Mouse (Mus musculus): ENCODE results near the gene Chst8. TPM values are rescaled to one million over a fixed set of nuclear protein-coding genes. Genes with fewer than 3 reads are reported as not detected.
A peak's percentile ranks its signal among the peaks of the same experiment; 100 is the strongest.

Chst8 gene
- total RNA-seq, 1 experiment = 2.7 TPM

GRCm38 (mm10) chr7:34764250-34765148 lies 48.0 kb downstream of the Chst8 start:
- Histone ChIP-seq H3K36me3 (ENCODE audit: control insufficient read depth, insufficient read depth, low read length, poor library complexity, severe bottlenecking) (no peaks in the 10 kb centered on the region), H3K9me3 (ENCODE audit: control insufficient read depth, insufficient read depth, low read depth, low read length) (no peaks in the 10 kb centered on the region), H3K4me1 (ENCODE audit: control insufficient read depth in 2 of 2, insufficient read depth in 2 of 2, low read length in 2 of 2, poor library complexity in 1 of 2) (no peaks in the 10 kb centered on the region; a peak in 1 of 4 replicates), H3K9ac (ENCODE audit: insufficient read depth, low read depth, low read length, poor library complexity, severe bottlenecking) (no peak overlapping the region), H3K4me3 (ENCODE audit: insufficient read depth in 1 of 2, low read depth in 1 of 2, low read length in 2 of 2, poor library complexity in 1 of 2, severe bottlenecking in 1 of 2) (no peak overlapping the region), H3K27ac (ENCODE audit: insufficient read depth, low read depth, low read length, poor library complexity, severe bottlenecking) (no peak overlapping the region)
- TF ChIP-seq CHD2 (IDR thresholded peaks at IDR 0.05; ENCODE audit: low read depth, low read length) (no peak), MAFK (IDR thresholded peaks at IDR 0.05; ENCODE audit: insufficient read depth, low read depth, low read length) (no peak), ZC3H11A (IDR thresholded peaks at IDR 0.05; ENCODE audit: borderline replicate concordance, low read depth, low read length) (no peak), HCFC1 (IDR thresholded peaks at IDR 0.05; ENCODE audit: borderline replicate concordance, insufficient read depth, low read length) (no peak), ZNF384 (IDR thresholded peaks at IDR 0.05; ENCODE audit: low read depth, low read length) (no peak)
- DNase-seq (ENCODE audit: low read depth, low spot score) = no peak
- in situ Hi-C loops (cut with MboI; ENCODE audit: low sequenced_read_pairs in 2 of 2, unreplicated experiment in 2 of 2) = no loop called here

- in situ Hi-C loops (cut with MboI; ENCODE audit: low sequenced_read_pairs in 2 of 2, unreplicated experiment in 2 of 2) = no loop called here
- no peak overlapping the region for H3K4me3 ChIP-seq (ENCODE audit: insufficient read depth in 1 of 2, low read depth in 1 of 2, low read length in 2 of 2, poor library complexity in 1 of 2, severe bottlenecking in 1 of 2)
- TF ChIP-seq ZC3H11A (IDR thresholded peaks at IDR 0.05; ENCODE audit: borderline replicate concordance, low read depth, low read length) (no peak), CHD2 (IDR thresholded peaks at IDR 0.05; ENCODE audit: low read depth, low read length) (no peak), MAFK (IDR thresholded peaks at IDR 0.05; ENCODE audit: insufficient read depth, low read depth, low read length) (no peak), ZNF384 (IDR thresholded peaks at IDR 0.05; ENCODE audit: low read depth, low read length) (no peak), HCFC1 (IDR thresholded peaks at IDR 0.05; ENCODE audit: borderline replicate concordance, insufficient read depth, low read length) (no peak)
- no peaks in the 10 kb centered on the region for H3K36me3 ChIP-seq (ENCODE audit: control insufficient read depth, insufficient read depth, low read length, poor library complexity, severe bottlenecking)
- no peak overlapping the region for H3K27ac ChIP-seq (ENCODE audit: insufficient read depth, low read depth, low read length, poor library complexity, severe bottlenecking)
- no peak overlapping the region for H3K9ac ChIP-seq (ENCODE audit: insufficient read depth, low read depth, low read length, poor library complexity, severe bottlenecking)
- H3K4me1 ChIP-seq (ENCODE audit: control insufficient read depth in 2 of 2, insufficient read depth in 2 of 2, low read length in 2 of 2, poor library complexity in 1 of 2) = no peaks in the 10 kb centered on the region; a peak in 1 of 4 replicates
- no peak for DNase-seq (ENCODE audit: low read depth, low spot score)
- no peaks in the 10 kb centered on the region for H3K9me3 ChIP-seq (ENCODE audit: control insufficient read depth, insufficient read depth, low read depth, low read length)
Observed at GRCm38 (mm10) chr7:34759378-34759822, 53.1 kb downstream of the Chst8 start.

GRCm38 (mm10) chr7:34758721-34759120 lies 53.8 kb downstream of the Chst8 start:
- H3K4me3 ChIP-seq (ENCODE audit: insufficient read depth in 1 of 2, low read depth in 1 of 2, low read length in 2 of 2, poor library complexity in 1 of 2, severe bottlenecking in 1 of 2) = no peak overlapping the region
- H3K4me1 ChIP-seq (ENCODE audit: control insufficient read depth in 2 of 2, insufficient read depth in 2 of 2, low read length in 2 of 2, poor library complexity in 1 of 2) = no peaks in the 10 kb centered on the region; a peak in 1 of 4 replicates
- no peak for DNase-seq (ENCODE audit: low read depth, low spot score)
- H3K9me3 ChIP-seq (ENCODE audit: control insufficient read depth, insufficient read depth, low read depth, low read length) = no peaks in the 10 kb centered on the region
- H3K36me3 ChIP-seq (ENCODE audit: control insufficient read depth, insufficient read depth, low read length, poor library complexity, severe bottlenecking) = no peaks in the 10 kb centered on the region
- in situ Hi-C loops (cut with MboI; ENCODE audit: low sequenced_read_pairs in 2 of 2, unreplicated experiment in 2 of 2) = no loop called here
- H3K27ac ChIP-seq (ENCODE audit: insufficient read depth, low read depth, low read length, poor library complexity, severe bottlenecking) = no peak overlapping the region
- no peak overlapping the region for H3K9ac ChIP-seq (ENCODE audit: insufficient read depth, low read depth, low read length, poor library complexity, severe bottlenecking)
- no peak for TF ChIP-seq CHD2 (IDR thresholded peaks at IDR 0.05; ENCODE audit: low read depth, low read length)
- TF ChIP-seq ZC3H11A (IDR thresholded peaks at IDR 0.05; ENCODE audit: borderline replicate concordance, low read depth, low read length) = no peak
- no peak for TF ChIP-seq ZNF384 (IDR thresholded peaks at IDR 0.05; ENCODE audit: low read depth, low read length)
- TF ChIP-seq MAFK (IDR thresholded peaks at IDR 0.05; ENCODE audit: insufficient read depth, low read depth, low read length) = no peak
- TF ChIP-seq HCFC1 (IDR thresholded peaks at IDR 0.05; ENCODE audit: borderline replicate concordance, insufficient read depth, low read length) = no peak

GRCm38 (mm10) chr7:34757513-34757912 lies 55.0 kb downstream of the Chst8 start:
- in situ Hi-C loops (cut with MboI; ENCODE audit: low sequenced_read_pairs in 2 of 2, unreplicated experiment in 2 of 2) = no loop called here
- H3K4me3 ChIP-seq (ENCODE audit: insufficient read depth in 1 of 2, low read depth in 1 of 2, low read length in 2 of 2, poor library complexity in 1 of 2, severe bottlenecking in 1 of 2) = no peak overlapping the region
- no peak overlapping the region for H3K27ac ChIP-seq (ENCODE audit: insufficient read depth, low read depth, low read length, poor library complexity, severe bottlenecking)
- DNase-seq (ENCODE audit: low read depth, low spot score) = no peak
- no peak overlapping the region for H3K9ac ChIP-seq (ENCODE audit: insufficient read depth, low read depth, low read length, poor library complexity, severe bottlenecking)
- H3K36me3 ChIP-seq (ENCODE audit: control insufficient read depth, insufficient read depth, low read length, poor library complexity, severe bottlenecking) = no peaks in the 10 kb centered on the region
- TF ChIP-seq ZC3H11A (IDR thresholded peaks at IDR 0.05; ENCODE audit: borderline replicate concordance, low read depth, low read length) = 0 out of 2 replicates have a peak, but pooled peaks have one; percentile 1
- no peak for TF ChIP-seq HCFC1 (IDR thresholded peaks at IDR 0.05; ENCODE audit: borderline replicate concordance, insufficient read depth, low read length)
- H3K4me1 ChIP-seq (ENCODE audit: control insufficient read depth in 2 of 2, insufficient read depth in 2 of 2, low read length in 2 of 2, poor library complexity in 1 of 2) = peaks cover 0 to 5% of the 10 kb centered on the region in 2 experiments; a peak in 1 of 4 replicates
- no peaks in the 10 kb centered on the region for H3K9me3 ChIP-seq (ENCODE audit: control insufficient read depth, insufficient read depth, low read depth, low read length)
